Mouse (Mus musculus) lung, embryonic 15.5 days (tissue): ENCODE measurements around the gene Daxx. TPM values are rescaled to one million over a fixed set of nuclear protein-coding genes. Genes with fewer than 3 reads are reported as not detected.

Experiments used
- ATAC-seq: fragments of 200-750 bp; cut with Nextera tagmentation; 2 replicates; pipeline ENCODE4 v1.8.0; 2017; ENCODE audit warnings: moderate number of reproducible peaks, borderline replicate concordance; ENCODE audit not compliant: low FRiP score, low TSS enrichment; ENCODE audit errors: extremely low read depth
- H3K27ac ChIP-seq: fragments of 300-500 bp; sonication (generic); 2 replicates; pipeline ENCODE4 v1.5.1; 2015; ENCODE audit warnings: moderate library complexity, mild to moderate bottlenecking, inconsistent platforms
- H3K27me3 ChIP-seq: fragments of 300-500 bp; sonication (generic); 2 replicates; pipeline ENCODE4 v1.6.1; 2015; ENCODE audit warnings: inconsistent platforms
- H3K36me3 ChIP-seq: fragments of 300-500 bp; sonication (generic); 2 replicates; pipeline ENCODE4 v1.6.1; 2015; ENCODE audit warnings: inconsistent platforms
- H3K4me1 ChIP-seq: fragments of 300-500 bp; sonication (generic); 2 replicates; pipeline ENCODE4 v1.6.1; 2015; ENCODE audit warnings: inconsistent platforms
- H3K4me2 ChIP-seq: fragments of 300-500 bp; sonication (generic); 2 replicates; pipeline ENCODE4 v1.6.1; 2015; ENCODE audit warnings: inconsistent platforms, mild to moderate bottlenecking, moderate library complexity
- H3K4me3 ChIP-seq: fragments of 300-500 bp; sonication (generic); 2 replicates; pipeline ENCODE4 v1.5.1; 2015; ENCODE audit warnings: mild to moderate bottlenecking, inconsistent platforms
- H3K9ac ChIP-seq: fragments of 300-500 bp; sonication (generic); 2 replicates; pipeline ENCODE4 v1.6.1; 2015; ENCODE audit warnings: inconsistent platforms
- H3K9me3 ChIP-seq: fragments of 300-500 bp; sonication (generic); 2 replicates; pipeline ENCODE4 v1.6.1; 2016; ENCODE audit warnings: inconsistent platforms
- WGBS: fragments of 180-500 bp; shearing (Covaris S2); methylation state at CpG from one replicate; pipeline ENCODE4 v1.1.7; 2015; 5-methylcytosine and 5-hydroxymethylcytosine counted together
- polyA plus RNA-seq: library from polyadenylated mRNA; unstranded; fragments of >200 nt; fragmentation: Nextera tagmentation; extraction: Ambion mirVana; gene quantifications from 2 replicates; pipeline ENCODE4 v1.2.1, GENCODE M21; 2015

The Daxx gene
- polyA plus RNA-seq, 1 experiment from 2014 or later: 54.6 TPM

DNA sequence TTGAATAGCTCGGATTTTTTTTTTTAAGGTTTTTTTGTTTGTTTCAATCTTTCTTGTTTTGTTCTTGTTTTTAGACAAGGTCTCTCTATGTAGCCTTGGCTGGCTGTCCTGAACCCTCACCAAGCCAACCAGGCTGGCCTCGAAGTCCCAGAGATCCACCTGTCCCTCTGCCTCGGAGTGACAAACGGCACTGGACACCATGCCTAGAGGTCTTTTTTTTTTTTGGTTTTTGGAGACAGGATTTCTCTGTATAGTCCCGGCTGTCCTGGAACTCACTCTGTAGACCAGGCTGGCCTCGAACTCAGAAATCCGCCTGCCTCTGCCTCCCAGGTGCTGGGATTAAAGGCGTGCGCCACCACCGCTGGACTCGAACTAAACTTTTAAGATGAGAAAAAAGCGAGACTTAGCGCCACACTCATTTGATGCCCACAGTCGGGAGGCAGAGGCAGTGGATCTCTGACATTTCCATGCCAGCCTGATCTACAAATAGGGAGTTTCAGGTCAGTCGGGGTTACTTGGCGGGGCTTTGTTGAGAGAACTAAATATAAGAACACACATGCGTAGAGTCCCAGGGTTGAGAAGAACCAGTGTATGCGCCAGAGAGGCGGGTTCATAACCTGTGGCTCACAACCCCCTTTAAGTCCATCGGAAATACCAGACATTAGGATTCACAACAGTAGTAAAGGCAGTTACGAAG lies 19.2 kb downstream of the Daxx start:
- Histone ChIP-seq H3K36me3 (peaks cover 26% of the 10 kb centered on the region), H3K27ac (0 out of 2 replicates have a peak overlapping the region, but pooled peaks have one; percentile 98), H3K9me3 (no peaks in the 10 kb centered on the region), H3K4me2 (peak overlapping the region; percentile 92), H3K9ac (peak overlapping the region; percentile 79), H3K4me1 (peaks cover 23% of the 10 kb centered on the region), H3K4me3 (peak overlapping the region; percentile 79), H3K27me3 (no peaks in the 10 kb centered on the region)
- 57% methylated on average over 21 of the region's 21 CpGs for WGBS
- ATAC-seq: no peak

DNA sequence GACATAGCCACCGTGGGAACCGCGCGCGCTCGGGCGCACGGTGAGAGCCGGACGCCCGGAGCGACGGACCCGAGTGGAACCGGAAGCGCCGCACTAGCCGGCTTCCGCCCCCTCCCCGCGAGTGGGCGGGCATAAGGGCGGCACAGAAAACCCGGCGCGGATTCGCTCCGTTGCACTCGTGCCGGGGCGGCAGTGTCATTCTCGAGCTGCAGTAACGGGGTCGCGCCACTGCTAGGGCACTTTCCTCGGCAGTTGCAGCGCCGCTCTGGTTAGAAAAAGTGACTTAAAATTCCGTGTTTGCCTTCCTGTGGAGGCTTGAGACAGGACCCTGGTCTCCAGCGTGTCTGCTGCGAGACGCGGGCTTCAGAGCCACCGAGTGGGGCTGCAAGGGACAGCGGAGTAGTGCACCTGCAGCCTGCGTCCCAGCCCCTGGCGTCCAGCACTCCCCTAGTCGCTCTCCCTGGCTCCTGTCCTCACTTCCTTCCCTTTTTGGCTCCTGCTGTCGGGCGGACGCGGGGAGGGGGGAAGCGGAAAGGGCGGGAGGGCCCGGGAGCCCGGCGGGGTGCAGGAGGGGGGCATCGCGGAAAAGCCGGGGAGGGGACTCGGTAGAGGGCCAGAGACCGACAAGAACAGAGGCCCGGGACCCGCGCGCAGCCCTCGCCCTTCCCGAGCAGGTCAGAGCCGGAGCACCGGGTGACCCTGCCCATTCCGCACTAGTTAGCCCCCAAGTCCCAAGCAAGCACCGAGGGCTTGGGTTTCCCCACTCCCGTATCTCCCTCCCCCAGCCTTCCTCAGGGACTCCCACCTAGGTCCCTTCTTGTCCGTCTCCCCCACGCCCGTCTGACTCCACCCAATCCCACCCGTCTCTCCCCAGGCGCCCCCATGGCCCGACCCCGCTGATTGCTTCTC lies 20.4 kb downstream of the Daxx start, which contains the start of gene Rgl2:
Rgl2 (plus strand) TSS at position 173 of the 909 bp plus-strand sequence.
- ATAC-seq: peak; percentile 85
- Histone ChIP-seq H3K9me3 (no peaks in the 10 kb centered on the region), H3K36me3 (peaks cover 29% of the 10 kb centered on the region), H3K27me3 (no peaks in the 10 kb centered on the region), H3K4me2 (peak within 1 kb of the TSS; percentile 92), H3K9ac (peak within 1 kb of the TSS; percentile 79), H3K27ac (peak within 1 kb of the TSS; percentile 98), H3K4me3 (peak within 1 kb of the TSS; percentile 79), H3K4me1 (peaks cover 23% of the 10 kb centered on the region)
- under 1% methylated on average over 75 of the region's 80 CpGs for WGBS

DNA sequence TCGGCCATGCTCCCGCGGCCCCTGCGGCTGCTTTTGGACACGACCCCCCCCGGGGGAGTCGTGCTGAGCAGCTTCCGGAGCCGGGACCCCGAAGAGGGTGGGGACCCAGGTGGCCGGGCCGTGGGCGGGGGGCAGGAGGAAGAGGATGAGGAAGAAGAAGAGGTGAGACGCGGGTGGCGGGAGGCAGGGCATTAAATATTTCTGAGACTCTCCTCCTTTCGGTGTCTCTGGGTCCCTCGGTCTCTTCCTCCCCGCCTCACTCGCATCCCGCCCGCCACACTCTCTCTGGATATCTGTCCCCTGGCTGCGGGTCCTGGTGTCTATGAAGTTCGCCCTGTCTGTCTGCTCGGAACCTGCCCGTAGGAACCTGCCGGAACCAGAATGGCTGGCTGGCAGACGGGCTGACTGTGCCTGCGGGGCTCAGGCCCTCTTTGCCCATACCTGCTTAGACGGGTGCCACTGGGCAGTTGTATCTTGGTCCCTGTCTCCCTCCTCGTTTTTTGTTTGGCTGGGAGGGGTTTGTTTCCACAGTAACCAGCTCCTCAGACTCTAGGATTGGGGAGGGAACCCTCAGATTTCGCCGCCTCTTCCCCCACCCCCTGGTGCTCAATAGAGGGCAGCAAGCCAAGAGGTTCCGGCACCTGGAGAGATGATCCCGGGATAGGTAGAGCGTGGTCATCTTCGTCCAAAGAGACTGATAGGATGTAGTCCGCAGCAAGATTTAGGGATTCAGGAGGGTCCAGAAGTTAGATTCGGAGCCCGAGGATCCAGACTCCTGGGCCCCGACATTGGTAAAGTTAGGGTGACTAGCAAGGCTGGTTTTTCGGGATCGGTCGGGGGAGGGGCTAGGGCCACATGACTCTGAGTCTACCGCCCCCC lies 21.3 kb downstream of the Daxx start:
- ATAC-seq: peak; percentile 2; the same call in 1 of the 2 replicates
- H3K36me3 ChIP-seq: peaks cover 28% of the 10 kb centered on the region
- H3K27me3 ChIP-seq: no peaks in the 10 kb centered on the region
- peaks cover 23% of the 10 kb centered on the region for H3K4me1 ChIP-seq
- H3K4me2 ChIP-seq: peak overlapping the region; percentile 92
- H3K9me3 ChIP-seq: no peaks in the 10 kb centered on the region
- peak overlapping the region; percentile 79 for H3K4me3 ChIP-seq
- H3K9ac ChIP-seq: peak overlapping the region; percentile 76
- WGBS: under 1% methylated on average over 38 of the region's 45 CpGs
- H3K27ac ChIP-seq: peak overlapping the region; percentile 98

DNA sequence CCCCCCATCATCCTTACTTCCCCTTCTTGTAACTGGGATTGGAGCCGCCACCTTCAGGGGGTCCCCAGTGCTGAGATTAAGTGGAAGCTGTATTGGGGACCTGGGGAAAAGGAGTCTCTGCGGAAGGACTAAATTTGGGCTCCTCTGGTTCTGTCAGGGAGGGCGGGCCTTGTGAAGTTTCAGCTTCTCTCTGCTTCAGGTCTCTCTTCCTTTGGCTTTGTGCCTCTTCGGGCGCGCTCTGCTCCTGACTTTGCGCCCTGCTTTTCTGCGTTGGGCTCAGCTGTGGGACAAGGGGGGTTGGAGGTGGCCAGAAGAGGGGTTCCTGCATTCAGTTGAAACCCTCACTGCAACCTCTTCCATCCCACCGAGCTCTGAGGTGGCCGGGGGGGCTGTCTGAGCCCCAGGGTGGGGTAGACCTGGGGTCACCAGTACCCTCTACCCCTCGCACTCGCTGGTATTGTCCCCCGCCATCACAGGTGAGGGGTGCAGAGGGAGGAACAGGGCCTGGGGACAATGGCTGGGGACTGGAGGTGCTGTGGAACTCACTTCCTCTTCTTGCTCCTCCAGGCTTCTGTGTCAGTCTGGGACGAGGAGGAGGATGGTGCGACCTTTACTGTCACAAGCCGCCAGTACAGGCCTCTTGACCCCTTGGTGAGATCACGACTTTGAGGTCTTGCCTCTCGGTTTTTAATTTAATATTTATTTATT lies 22.1 kb downstream of the Daxx start:
- 38% methylated on average over 18 of the region's 18 CpGs for WGBS
- Histone ChIP-seq H3K4me1 (peaks cover 23% of the 10 kb centered on the region), H3K36me3 (peaks cover 27% of the 10 kb centered on the region; the same call in 1 of the 2 replicates), H3K27me3 (no peaks in the 10 kb centered on the region), H3K27ac (no peak overlapping the region; the same call in 1 of the 2 replicates), H3K9ac (peak overlapping the region; percentile 76), H3K4me3 (peak overlapping the region; percentile 79), H3K4me2 (peak overlapping the region; percentile 92), H3K9me3 (no peaks in the 10 kb centered on the region)
- ATAC-seq: no peak

DNA sequence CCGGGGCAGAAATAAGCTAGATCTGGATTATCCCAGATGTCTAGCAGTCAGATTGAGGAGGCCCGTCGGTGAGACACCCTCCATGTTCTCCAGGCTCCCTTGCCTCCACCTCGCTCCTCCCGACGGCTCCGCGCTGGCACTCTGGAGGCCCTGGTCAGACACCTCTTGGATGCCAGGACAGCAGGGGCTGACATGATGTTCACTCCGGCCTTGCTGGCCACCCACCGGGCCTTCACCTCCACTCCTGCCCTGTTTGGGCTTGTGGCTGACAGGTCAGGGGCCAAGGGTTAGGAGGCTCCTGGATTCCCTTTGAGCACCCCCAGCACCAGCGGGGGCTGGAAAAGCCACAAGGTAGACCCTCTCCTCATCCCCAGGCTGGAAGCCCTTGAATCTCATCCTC lies 22.7 kb downstream of the Daxx start:
- no peak overlapping the region for H3K9ac ChIP-seq
- no peaks in the 10 kb centered on the region for H3K9me3 ChIP-seq
- H3K4me2 ChIP-seq: no peak overlapping the region
- peaks cover 23% of the 10 kb centered on the region for H3K4me1 ChIP-seq
- no peak overlapping the region for H3K27ac ChIP-seq
- H3K36me3 ChIP-seq: peaks cover 29% of the 10 kb centered on the region; the same call in 1 of the 2 replicates
- 87% methylated on average over 11 of the region's 11 CpGs for WGBS
- H3K27me3 ChIP-seq: no peaks in the 10 kb centered on the region
- ATAC-seq: no peak
- H3K4me3 ChIP-seq: no peak overlapping the region

DNA sequence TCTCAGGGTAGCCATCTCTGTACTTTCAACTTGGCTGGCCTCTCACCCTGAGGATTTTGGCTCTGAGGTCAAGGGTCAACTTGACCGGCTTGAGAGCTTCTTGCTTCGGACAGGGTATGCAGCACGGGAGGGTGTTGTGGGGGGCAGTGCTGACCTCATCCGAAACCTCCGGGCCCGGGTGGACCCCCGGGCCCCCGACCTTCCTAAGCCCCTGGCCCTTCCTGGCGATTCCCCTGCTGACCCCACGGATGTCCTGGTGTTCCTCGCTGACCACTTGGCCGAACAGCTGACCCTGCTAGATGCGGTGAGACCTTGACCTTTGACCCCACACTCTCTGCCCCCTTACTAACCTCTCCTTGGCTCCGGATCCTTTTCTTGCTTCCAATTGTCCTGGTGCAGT lies 23.2 kb downstream of the Daxx start:
- H3K9ac ChIP-seq: no peak overlapping the region
- H3K27me3 ChIP-seq: no peaks in the 10 kb centered on the region
- 82% methylated on average over 14 of the region's 14 CpGs for WGBS
- peaks cover 23% of the 10 kb centered on the region for H3K4me1 ChIP-seq
- H3K27ac ChIP-seq: no peak overlapping the region
- H3K4me3 ChIP-seq: no peak overlapping the region
- H3K9me3 ChIP-seq: no peaks in the 10 kb centered on the region
- no peak overlapping the region for H3K4me2 ChIP-seq
- ATAC-seq: no peak
- peaks cover 34% of the 10 kb centered on the region; the same call in 1 of the 2 replicates for H3K36me3 ChIP-seq

DNA sequence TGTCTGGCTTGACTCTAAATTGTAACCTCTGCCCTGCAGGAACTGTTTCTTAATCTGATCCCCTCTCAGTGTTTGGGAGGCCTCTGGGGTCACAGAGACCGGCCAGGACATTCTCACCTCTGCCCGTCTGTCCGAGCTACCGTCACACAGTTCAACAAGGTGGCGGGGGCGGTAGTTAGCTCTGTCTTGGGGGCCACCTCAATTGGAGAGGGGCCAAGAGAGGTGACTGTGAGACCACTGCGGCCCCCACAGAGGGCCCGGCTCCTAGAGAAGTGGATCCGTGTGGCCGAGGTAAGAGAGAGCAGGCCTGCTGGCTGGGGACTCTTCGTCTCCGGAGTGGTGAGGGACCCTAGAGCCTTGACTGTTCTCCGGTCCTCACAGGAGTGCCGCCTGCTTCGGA lies 23.8 kb downstream of the Daxx start:
- Histone ChIP-seq H3K4me2 (no peak overlapping the region), H3K27me3 (no peaks in the 10 kb centered on the region), H3K9ac (no peak overlapping the region), H3K36me3 (peaks cover 36% of the 10 kb centered on the region; the same call in 1 of the 2 replicates), H3K27ac (no peak overlapping the region), H3K4me1 (peaks cover 19% of the 10 kb centered on the region), H3K9me3 (no peaks in the 10 kb centered on the region), H3K4me3 (no peak overlapping the region)
- WGBS: 90% methylated on average over 15 of the region's 15 CpGs
- ATAC-seq: no peak

DNA sequence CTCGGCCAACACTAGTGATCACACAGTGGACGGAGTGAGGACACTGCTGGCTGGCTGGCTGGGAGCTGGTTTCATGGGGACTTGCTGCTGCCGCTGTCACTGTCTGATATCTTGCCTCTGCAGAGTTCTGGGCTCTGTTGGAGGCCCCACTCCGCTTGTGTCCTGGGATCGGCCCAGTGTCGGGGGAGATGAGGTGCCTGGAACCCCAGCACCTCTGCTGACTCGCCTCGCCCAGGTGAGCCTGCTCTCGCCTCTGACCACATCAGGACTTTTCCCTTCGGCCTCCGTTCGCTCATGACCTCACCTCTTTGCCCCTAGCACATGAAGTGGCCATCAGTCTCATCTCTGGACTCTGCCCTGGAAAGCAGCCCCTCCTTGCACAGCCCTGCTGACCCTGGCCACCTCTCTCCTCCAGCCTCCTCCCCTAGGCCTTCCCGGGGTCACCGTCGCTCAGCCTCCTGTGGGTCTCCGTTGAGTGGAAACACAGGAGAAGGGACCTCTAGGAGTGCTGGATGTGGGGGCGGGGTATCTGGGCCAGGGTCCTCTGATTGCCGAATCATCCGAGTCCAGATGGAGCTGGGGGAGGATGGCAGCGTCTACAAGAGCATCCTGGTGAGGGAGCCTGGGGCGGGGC lies 26.3 kb downstream of the Daxx start:
- H3K9me3 ChIP-seq: no peaks in the 10 kb centered on the region
- no peak overlapping the region for H3K9ac ChIP-seq
- H3K4me1 ChIP-seq: peaks cover 22% of the 10 kb centered on the region
- no peak for ATAC-seq
- H3K36me3 ChIP-seq: peaks cover 36% of the 10 kb centered on the region; the same call in 1 of the 2 replicates
- H3K27me3 ChIP-seq: no peaks in the 10 kb centered on the region
- H3K4me2 ChIP-seq: no peak overlapping the region
- H3K4me3 ChIP-seq: no peak overlapping the region
- 80% methylated on average over 21 of the region's 21 CpGs for WGBS
- no peak overlapping the region for H3K27ac ChIP-seq

DNA sequence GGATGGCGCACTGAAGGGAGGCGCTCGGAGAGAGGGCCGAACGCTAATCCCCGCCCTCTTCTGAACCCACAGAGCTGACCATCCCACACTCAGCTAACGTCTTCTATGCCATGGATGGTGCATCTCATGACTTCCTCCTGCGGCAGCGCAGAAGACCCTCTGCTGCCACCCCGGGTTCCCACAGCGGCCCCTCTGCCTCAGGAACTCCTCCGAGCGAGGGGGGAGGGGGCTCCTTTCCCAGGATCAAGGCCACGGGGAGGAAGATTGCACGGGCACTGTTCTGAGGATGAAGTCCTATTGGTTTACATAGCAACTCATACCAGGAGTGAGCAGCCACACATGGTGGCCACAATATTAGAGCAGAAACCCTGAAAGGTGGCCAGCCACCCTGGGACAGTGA lies 27.8 kb downstream of the Daxx start:
- Histone ChIP-seq H3K36me3 (peaks cover 36% of the 10 kb centered on the region; the same call in 1 of the 2 replicates), H3K4me1 (peaks cover 21% of the 10 kb centered on the region), H3K4me3 (no peak overlapping the region), H3K9ac (no peak overlapping the region), H3K27me3 (no peaks in the 10 kb centered on the region), H3K4me2 (no peak overlapping the region), H3K9me3 (no peaks in the 10 kb centered on the region), H3K27ac (no peak overlapping the region)
- WGBS: 77% methylated on average over 15 of the region's 15 CpGs
- ATAC-seq: no peak

DNA sequence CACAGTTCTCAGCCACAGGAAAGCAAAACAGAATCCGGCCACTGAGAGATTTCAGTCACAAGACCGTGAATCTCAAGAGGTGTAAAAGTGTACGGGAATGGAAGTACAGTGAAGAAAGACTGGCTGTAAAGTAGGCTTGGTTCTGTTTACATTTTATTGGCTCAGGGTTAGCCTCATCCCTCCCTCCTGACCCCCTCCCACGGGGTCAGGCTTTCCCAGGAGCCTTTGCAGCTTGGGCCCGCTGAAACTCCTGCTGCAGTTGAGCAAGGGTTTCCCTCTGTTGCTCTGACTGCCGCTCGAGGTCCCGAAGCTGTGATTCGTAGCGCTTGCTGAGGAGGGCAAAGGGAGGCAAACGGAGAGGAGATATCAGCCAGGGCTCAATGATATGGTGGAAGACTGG lies 29.6 kb downstream of the Daxx start:
- Histone ChIP-seq H3K27me3 (no peaks in the 10 kb centered on the region), H3K36me3 (peaks cover 30% of the 10 kb centered on the region; the same call in 1 of the 2 replicates), H3K9me3 (no peaks in the 10 kb centered on the region), H3K4me1 (peaks cover 21% of the 10 kb centered on the region), H3K4me3 (peak overlapping the region; percentile 93), H3K4me2 (peak overlapping the region; percentile 94), H3K9ac (no peak overlapping the region), H3K27ac (no peak overlapping the region)
- ATAC-seq: no peak
- WGBS: 75% methylated on average over 11 of the region's 11 CpGs
